Mouse (Mus musculus): ENCODE measurements at regions not wholly inside any gene's neighbourhood (a gene's known extent, or its start where the extent isn't known, plus 50 kb on each side); places are given as distances from the start of the nearest gene placed in this dataset.

- DNase-seq (ENCODE audit: low spot score): no peak
Measured at GRCm38 (mm10) chr11:48436712-48437111, 363.4 kb upstream of the Rack1 start.

GRCm38 (mm10) chr11:48431316-48431715 is 368.8 kb upstream of the Rack1 start:
- no peak for DNase-seq (ENCODE audit: low spot score)

DNA sequence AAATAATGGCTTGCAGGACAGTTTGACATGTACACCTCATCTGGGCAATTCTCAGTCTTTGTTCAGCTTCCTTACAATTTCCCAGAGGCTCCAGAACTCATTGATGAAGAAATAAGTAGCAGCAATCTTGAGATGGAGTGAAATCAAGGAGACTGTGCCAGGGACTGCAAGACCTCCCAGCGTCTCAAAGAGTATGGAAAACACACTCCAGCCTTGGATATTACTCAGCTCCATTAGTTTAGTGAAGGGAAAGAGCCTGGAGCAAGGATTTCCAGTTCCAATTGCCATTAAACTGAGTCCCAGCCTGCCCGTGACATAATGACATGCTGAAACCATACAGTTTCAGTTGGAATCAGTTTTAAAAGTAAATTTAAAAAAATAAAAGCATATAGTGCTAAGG is 372.7 kb upstream of the Rack1 start:
- no peak for DNase-seq (ENCODE audit: low spot score)

DNA sequence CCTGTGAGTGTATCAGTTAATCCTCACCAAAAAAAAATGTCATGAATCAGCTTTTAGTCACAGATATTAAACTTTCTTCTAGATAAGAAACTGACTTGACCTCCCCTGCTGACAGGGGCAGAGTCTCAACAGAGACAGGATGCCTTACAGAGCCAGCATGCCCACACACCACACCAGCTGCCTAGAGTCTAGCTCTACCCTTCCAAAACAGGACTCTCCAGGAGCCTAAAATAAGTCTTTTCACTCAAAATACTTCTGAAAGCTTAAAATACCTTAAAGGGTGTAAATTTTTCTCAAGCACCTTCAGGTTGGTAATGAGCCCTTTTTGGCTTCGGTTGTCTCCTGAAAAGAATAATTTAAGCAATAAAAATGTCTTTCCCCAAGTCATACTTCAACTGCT is 373.7 kb upstream of the Rack1 start:
- no peak for DNase-seq (ENCODE audit: low spot score)

DNA sequence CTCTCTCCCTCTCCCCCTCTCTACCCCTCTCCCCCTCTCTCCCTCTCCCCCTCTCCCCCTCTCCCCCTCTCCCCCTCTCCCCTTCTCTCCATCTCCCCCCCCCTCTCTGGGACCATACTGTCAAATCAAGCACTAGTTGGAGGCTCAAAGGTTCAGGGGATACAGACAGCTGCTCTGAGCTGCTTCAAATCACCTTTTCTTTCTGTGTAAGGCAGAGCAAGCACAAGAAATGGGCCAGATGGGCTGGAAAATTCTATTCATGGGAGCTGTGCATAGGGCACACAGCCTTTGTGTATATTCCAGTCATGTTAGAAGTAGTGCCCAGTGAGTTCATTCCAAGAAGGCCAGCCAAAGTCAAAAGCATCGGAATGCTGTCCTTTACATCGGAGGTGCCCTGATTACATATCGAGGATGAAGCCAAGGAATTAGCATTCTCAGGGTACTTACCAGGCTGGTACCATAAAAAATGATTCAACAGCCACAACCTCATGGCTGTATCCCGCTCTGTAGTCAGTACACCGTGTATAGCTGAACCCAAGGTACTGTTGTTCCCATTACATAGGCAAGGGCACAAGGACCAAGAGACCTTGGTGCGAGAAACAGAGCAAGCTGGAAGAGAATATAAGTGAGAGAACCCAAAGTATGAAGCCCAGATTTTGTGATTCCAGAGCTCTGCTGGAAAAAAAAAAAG is 381.9 kb upstream of the Rack1 start:
- DNase-seq (ENCODE audit: low spot score): no peak

- DNase-seq (ENCODE audit: low spot score): no peak
Measured at GRCm38 (mm10) chr11:48417615-48418014, 382.5 kb upstream of the Rack1 start.

DNA sequence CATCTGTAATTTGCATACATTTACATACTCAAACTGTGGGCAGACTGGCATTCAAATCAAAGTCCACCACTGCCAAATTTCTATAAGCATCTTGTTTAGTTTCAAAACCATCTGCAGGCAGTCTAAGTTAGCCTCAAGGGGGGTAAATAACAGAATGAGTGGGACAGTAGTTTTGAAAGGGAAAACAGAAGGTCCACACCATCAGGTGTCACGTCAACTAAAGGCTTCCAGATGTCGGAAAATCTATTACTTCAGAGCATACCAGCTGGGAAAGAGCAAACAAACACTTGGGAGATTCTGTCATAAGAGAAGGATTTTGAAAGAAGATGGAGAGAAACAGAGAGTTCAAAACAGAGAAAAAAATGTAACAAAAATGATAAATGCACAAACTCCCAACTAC is 402.1 kb upstream of the Rack1 start:
- no peak for DNase-seq (ENCODE audit: low spot score)

DNA sequence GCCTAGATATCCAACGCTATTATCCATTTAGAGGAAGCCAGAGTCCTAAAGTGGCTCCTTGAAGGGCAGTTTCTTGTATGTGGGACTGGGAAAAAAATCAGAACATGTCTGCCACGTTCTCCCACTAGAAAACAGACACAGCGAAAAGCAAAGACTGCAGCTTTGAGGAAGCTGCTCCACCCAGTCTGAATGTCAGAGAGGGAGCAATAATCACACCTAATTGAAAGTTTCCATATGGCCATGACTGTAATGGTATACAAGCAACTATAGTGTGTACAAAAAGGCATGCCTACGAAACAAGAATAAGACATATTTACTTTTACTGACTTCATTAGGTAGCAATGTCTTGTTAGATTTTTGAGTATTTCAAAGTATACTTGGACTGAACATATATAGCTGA is 392.7 kb upstream of the Sgcd start:
- no peak for DNase-seq (ENCODE audit: low spot score)

DNA sequence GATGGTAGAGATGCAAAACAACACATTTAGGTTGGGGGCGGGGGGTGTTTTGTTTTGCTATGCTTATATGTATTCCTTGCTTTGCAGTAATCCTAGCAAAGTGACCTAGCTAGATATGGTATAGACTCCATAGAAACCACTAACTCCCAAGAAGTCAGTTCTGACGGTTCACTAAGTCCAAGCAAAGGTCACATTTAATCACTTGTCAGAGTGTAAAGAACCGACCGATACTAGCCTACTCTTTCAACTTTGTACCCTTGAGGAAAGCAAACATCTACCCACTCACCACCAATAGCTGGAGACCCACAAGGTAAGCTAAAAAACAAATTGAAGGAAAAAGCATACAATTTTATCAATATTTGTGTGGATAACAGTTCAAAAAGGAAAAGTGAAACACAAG is 389.3 kb upstream of the Sgcd start:
- DNase-seq (ENCODE audit: low spot score): no peak

- DNase-seq (ENCODE audit: low spot score): no peak
Measured at GRCm38 (mm10) chr11:48377269-48377668, 388.5 kb upstream of the Sgcd start.

GRCm38 (mm10) chr11:48351349-48352023 is 362.7 kb upstream of the Sgcd start:
- no peak for DNase-seq (ENCODE audit: low spot score)

GRCm38 (mm10) chr11:48314500-48314899 is 325.7 kb upstream of the Sgcd start:
- no peak for DNase-seq (ENCODE audit: low spot score)

- DNase-seq (ENCODE audit: low spot score): no peak
Measured at GRCm38 (mm10) chr11:48295370-48295769, 306.6 kb upstream of the Sgcd start.

- no peak for DNase-seq (ENCODE audit: low spot score)
Measured at GRCm38 (mm10) chr11:48262492-48262891, 273.7 kb upstream of the Sgcd start.

DNA sequence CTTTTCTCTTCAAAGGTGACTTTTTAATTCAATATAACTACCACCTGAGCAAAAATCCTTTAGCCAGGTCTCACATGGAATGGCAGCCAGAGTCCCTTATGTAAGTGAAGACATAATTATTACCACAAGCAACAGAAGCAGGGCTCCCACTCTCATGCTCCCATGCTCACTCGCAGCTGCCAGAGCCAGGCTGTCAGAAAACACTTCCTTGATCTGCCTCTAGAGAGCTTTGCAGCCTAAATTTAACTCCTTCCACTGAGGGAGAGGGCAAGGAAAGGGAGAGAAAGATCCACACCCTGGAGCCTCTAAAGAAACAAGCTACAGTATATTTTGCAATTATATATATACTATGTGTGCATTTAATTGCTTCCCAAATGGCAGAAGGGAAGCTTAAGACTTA is 272.3 kb upstream of the Sgcd start:
- DNase-seq (ENCODE audit: low spot score): no peak

DNA sequence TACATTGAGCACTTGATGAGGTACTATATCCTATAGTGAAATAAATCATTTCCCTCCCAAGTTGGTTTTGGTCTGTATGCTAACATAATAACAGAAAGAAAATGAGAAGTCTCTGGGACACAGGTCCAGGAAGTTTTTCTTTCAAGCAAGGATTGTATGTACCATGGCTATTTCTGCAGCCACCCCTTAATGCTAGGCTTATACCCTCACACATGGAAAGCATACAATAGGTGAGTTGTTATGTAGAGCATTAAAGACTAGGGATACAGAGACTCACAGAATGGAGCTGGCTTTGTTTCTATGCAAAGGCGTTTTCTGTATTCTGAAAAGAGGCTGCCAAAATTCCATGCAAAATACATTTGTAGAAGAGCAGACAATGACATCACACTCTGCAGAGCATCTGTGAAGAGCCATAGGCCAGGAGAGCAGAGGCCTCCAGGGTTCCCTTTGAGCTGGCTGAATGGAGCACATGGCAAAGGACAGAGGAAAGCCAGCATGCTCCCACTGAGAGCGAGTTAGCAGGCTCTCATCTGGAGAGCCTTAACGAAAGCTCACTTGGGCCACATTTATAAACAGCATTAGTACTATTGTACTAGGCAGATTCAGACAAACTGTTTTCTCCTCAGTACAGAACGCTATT is 262.0 kb upstream of the Sgcd start:
- DNase-seq (ENCODE audit: low spot score): no peak

GRCm38 (mm10) chr11:48249315-48249714 is 260.5 kb upstream of the Sgcd start:
- no peak for DNase-seq (ENCODE audit: low spot score)

- DNase-seq (ENCODE audit: low spot score): no peak
Measured at GRCm38 (mm10) chr11:48221156-48221555, 232.4 kb upstream of the Sgcd start.

- DNase-seq (ENCODE audit: low spot score): no peak
Measured at GRCm38 (mm10) chr11:48219157-48219556, 230.4 kb upstream of the Sgcd start.

GRCm38 (mm10) chr11:48216762-48217161 is 228.0 kb upstream of the Sgcd start:
- no peak for DNase-seq (ENCODE audit: low spot score)

- DNase-seq (ENCODE audit: low spot score): no peak
Measured at GRCm38 (mm10) chr11:48186604-48187003, 197.8 kb upstream of the Sgcd start.

DNA sequence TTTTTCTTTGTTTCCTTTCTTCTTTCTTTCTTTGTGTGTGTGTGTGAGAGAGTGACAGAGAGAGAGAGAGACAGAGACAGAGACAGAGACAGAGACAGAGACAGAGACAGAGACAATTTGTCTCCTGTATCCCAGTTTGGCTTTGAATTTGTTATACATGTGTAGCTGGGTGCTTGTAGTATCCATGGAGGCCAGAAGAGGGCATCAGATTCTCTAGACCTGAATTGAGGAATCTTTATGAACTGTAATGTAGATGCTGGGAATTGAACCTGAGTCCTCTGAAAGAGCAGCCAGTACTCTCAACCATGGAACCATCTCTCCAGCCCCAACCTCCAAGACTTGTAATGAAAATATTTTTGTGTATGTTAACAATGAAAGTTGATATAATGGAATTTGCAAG is 190.2 kb upstream of the Sgcd start:
- no peak for DNase-seq (ENCODE audit: low spot score)

DNA sequence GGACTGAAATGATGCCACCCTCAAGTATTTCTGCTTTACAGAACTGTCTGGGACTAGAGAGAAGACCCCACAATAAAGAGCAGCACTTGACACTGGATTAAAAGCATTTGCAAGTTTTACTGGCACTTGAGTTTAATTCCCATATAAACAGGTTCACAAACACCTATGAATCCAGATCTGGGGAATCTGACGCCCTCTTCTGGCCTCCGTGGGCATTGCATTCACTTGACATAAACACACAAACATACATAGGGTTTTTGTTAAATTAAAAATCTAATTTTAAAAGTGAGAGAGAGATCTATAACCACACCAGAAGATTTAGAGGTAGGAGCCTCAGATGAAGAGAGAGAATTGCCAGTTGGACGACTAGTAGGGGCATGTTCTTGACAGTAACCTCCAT is 189.4 kb upstream of the Sgcd start:
- no peak for DNase-seq (ENCODE audit: low spot score)

Data from thymus, postnatal 0 days (tissue).